Mouse (Mus musculus) layer of hippocampus, adult 2 months (tissue): ENCODE data around the gene Fam72a. TPM values are rescaled to one million over a fixed set of nuclear protein-coding genes. Genes with fewer than 3 reads are reported as not detected.

ENCODE experiments used
- DNase-seq, 2 experiments: peaks; one replicate each; pipeline ENCODE4 v3.0.0; 2022; ENCODE audit warnings: low spot score in 2 of 2
- H3K27ac ChIP-seq: fragments of 200-600 bp; 2 replicates; pipeline ENCODE4 v1.8.1; 2022
- H3K4me3 ChIP-seq: fragments of 200-600 bp; 2 replicates; pipeline ENCODE4 v1.8.1; 2022; ENCODE audit warnings: mild to moderate bottlenecking
- CTCF ChIP-seq: fragments of 200-600 bp; conservative IDR thresholded peaks from 2 replicates; pipeline ENCODE4 v1.8.1; 2022; ENCODE audit warnings: antibody characterized with exemption, mild to moderate bottlenecking, moderate library complexity
- microRNA-seq, 2 experiments: library from miRNA; unstranded; fragments of <30 nt; microRNA quantifications; one replicate each; pipeline ENCODE4 v1.2.0; 2021
- total RNA-seq, 2 experiments: library from RNA; stranded (reverse); gene quantifications; 2 replicates each; pipeline ENCODE4 v1.2.3; 2021

The Fam72a gene
- total RNA-seq, 2 experiments from 2014 or later = 0.88 to 1.7 TPM

- Histone ChIP-seq H3K4me3 (no peak overlapping the region), H3K27ac (no peak overlapping the region)
- no peak for TF ChIP-seq CTCF
- no peak for DNase-seq
Observed at GRCm38 (mm10) chr1:131570391-131570790, 42.7 kb downstream of the Fam72a start.

GRCm38 (mm10) chr1:131573721-131574120 is 46.0 kb downstream of the Fam72a start:
- Histone ChIP-seq H3K4me3 (no peak overlapping the region), H3K27ac (no peak overlapping the region)
- DNase-seq = no peak
- no peak for TF ChIP-seq CTCF

- no peak for TF ChIP-seq CTCF
- no peak overlapping the region for H3K4me3 ChIP-seq
- H3K27ac ChIP-seq = no peak overlapping the region
- DNase-seq = peak in 1 of 2 experiments; percentile 10
Observed at GRCm38 (mm10) chr1:131578943-131579680, 51.4 kb downstream of the Fam72a start.

GRCm38 (mm10) chr1:131580389-131580788 is 52.7 kb downstream of the Fam72a start:
- no peak for TF ChIP-seq CTCF
- no peak for DNase-seq
- no peak overlapping the region for H3K4me3 ChIP-seq
- H3K27ac ChIP-seq = no peak overlapping the region

- no peak for TF ChIP-seq CTCF
- no peak overlapping the region for H3K4me3 ChIP-seq
- peak in 1 of 2 experiments; percentile 16 for DNase-seq
- no peak overlapping the region; the same call in 1 of the 2 replicates for H3K27ac ChIP-seq
Observed at GRCm38 (mm10) chr1:131583598-131583997, 55.9 kb downstream of the Fam72a start.

GRCm38 (mm10) chr1:131586836-131587235 is 59.1 kb downstream of the Fam72a start:
- peak; percentile 61 to 71 for DNase-seq
- H3K4me3 ChIP-seq = no peak overlapping the region
- peak overlapping the region; percentile 63 for H3K27ac ChIP-seq
- no peak for TF ChIP-seq CTCF

Small RNA genes within 50 kb of the gene (microRNA-seq; reads per million reads assigned to microRNA genes)
- gene Gm24273 = 0 reads per million in 2 experiments

Other genes starting within 250 kb of the Fam72a start
- gene Ikbke, start 248.3 kb upstream of the Fam72a start, total RNA-seq = 1 to 10 TPM; 2.1 to 3.2 TPM
- gene Srgap2, start 551 bp upstream of the Fam72a start, total RNA-seq = 10 to 100 TPM; 83.4 to 92.0 TPM
- gene Avpr1b, start 71.3 kb downstream of the Fam72a start, total RNA-seq = under 1 TPM; 0.20 to 0.37 TPM
- gene Ctse, start 110.4 kb downstream of the Fam72a start, total RNA-seq = not detected
- gene Rab7b, start 160.8 kb downstream of the Fam72a start, total RNA-seq = 1 to 10 TPM in 1 of 2 experiments, under 1 TPM in 1; 0.83 to 1.6 TPM
- under 1 TPM; 0.07 to 0.15 TPM for gene Slc26a9, start 216.1 kb downstream of the Fam72a start, total RNA-seq